Mouse (Mus musculus): Measurements from ENCODE around the gene Cyp46a1.

DNA sequence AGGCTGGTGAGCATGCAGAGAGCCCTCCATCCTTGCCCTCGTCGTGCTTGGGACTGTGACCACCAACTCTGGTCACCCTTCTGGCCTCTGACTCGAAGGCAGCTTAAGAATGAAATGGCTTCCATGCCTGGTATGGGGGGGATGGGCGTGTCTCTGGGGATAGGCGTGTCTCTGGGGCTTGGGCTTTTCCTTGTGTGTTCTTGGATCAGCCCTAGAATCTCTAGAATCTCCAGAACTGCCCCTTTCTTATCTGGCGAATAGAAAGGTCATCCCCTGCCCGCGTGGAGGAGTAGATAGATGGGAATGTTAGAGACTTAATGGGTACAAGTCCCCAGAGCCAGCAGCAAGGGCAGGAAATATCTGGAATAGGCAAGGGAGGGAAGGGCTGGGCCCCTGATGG lies 14.1 kb upstream of the Cyp46a1 start:
- TF ChIP-seq CTCF (IDR thresholded peaks at IDR 0.05; ENCODE audit: extremely low read depth, insufficient read depth, low read length) (no peak), POLR2A (IDR thresholded peaks at IDR 0.05; ENCODE audit: extremely low read depth, insufficient read depth, low read length) (no peak)

Measured in cortical plate, adult 2 months (tissue).